Mouse (Mus musculus): ENCODE data around the gene Dkk3.

The Dkk3 gene

GRCm38 (mm10) chr7:112082636-112083035, 76.2 kb downstream of the Dkk3 start:
- TF ChIP-seq GATA4 (IDR thresholded peaks at IDR 0.05; ENCODE audit: insufficient replicate concordance, low read length), result no peak

GRCm38 (mm10) chr7:112074868-112075267, 84.0 kb downstream of the Dkk3 start:
- no peak for TF ChIP-seq GATA4 (IDR thresholded peaks at IDR 0.05; ENCODE audit: insufficient replicate concordance, low read length)

All from liver, adult (tissue).